Mouse (Mus musculus) CH12.LX (cell line): ENCODE data around the gene Gm28048. TPM values are rescaled to one million over a fixed set of nuclear protein-coding genes. Genes with fewer than 3 reads are reported as not detected.
A peak's percentile ranks its signal among the peaks of the same experiment; 100 is the strongest.

ENCODE experiments used
- DNase-seq: peaks from one replicate; pipeline ENCODE4 v3.0.0-alpha.2; 2013; ENCODE audit errors: extremely low read depth
- H3K27ac ChIP-seq: 2 replicates; pipeline ENCODE4 v1.5.1; 2012; ENCODE audit warnings: low read depth, mild to moderate bottlenecking, control low read depth, moderate library complexity; ENCODE audit not compliant: insufficient read depth
- H3K27me3 ChIP-seq: replicated peaks from 2 replicates; pipeline ENCODE3; 2012; ENCODE audit warnings: inconsistent platforms
- H3K36me3 ChIP-seq, 2 experiments: replicated peaks in 1 of 2; 2 replicates each; pipeline versions ENCODE3 to v1.6.1; 2012; ENCODE audit warnings: inconsistent platforms in 1 of 2, low read length in 1 of 2, mild to moderate bottlenecking in 1 of 2, mixed read lengths in 1 of 2, moderate library complexity in 1 of 2; ENCODE audit not compliant: control insufficient read depth in 1 of 2, insufficient read depth in 1 of 2
- H3K4me1 ChIP-seq, 2 experiments: 2 replicates each; pipeline ENCODE4 v1.6.1; 2012; ENCODE audit warnings: inconsistent platforms in 1 of 2, moderate library complexity in 1 of 2; ENCODE audit not compliant: insufficient read depth in 2 of 2, control insufficient read depth in 1 of 2
- H3K4me2 ChIP-seq: 2 replicates; pipeline ENCODE4 v1.6.1; 2012; ENCODE audit warnings: low read depth, mild to moderate bottlenecking, control low read depth; ENCODE audit not compliant: poor library complexity, insufficient read depth, severe bottlenecking
- H3K4me3 ChIP-seq, 3 experiments: fragments of 150-350 bp in 1 of 3; sonication (generic) in 1 of 3; replicated peaks in 1 of 3; 2 replicates each; pipeline versions ENCODE3 to v1.5.1; 2011 to 2012; ENCODE audit warnings: low read depth in 2 of 3, low read length in 2 of 3, mild to moderate bottlenecking in 2 of 3, moderate library complexity in 2 of 3, control low read depth in 1 of 3, improper control_type of control experiment in 1 of 3, inconsistent platforms in 1 of 3, mixed read lengths in 1 of 3; ENCODE audit not compliant: poor library complexity in 1 of 3
- H3K79me2 ChIP-seq: replicated peaks from 2 replicates; pipeline ENCODE4 v1.6.1; 2012; ENCODE audit warnings: mild to moderate bottlenecking, moderate library complexity; ENCODE audit not compliant: control insufficient read depth, poor library complexity, insufficient read depth, severe bottlenecking; ENCODE audit errors: extremely low read depth
- H3K9ac ChIP-seq: 2 replicates; pipeline ENCODE4 v1.6.1; 2012; ENCODE audit warnings: low read depth, mild to moderate bottlenecking, control low read depth, moderate library complexity; ENCODE audit not compliant: insufficient read depth
- H3K9me3 ChIP-seq: replicated peaks from 2 replicates; pipeline ENCODE3; 2012; ENCODE audit warnings: low read length, inconsistent platforms, mixed read lengths
- CHD1 ChIP-seq: IDR thresholded peaks from 2 replicates; pipeline ENCODE4 v1.6.1; 2012; ENCODE audit warnings: low read depth, low read length, improper control_type of control experiment, inconsistent platforms
- CTCF ChIP-seq, 2 experiments: IDR thresholded peaks in 1 of 2; conservative IDR thresholded peaks in 1 of 2; 2 replicates each; pipeline ENCODE4 v1.5.1; 2011 to 2012; ENCODE audit warnings: low read depth in 2 of 2, low read length in 2 of 2, improper control_type of control experiment in 1 of 2, inconsistent platforms in 1 of 2, mild to moderate bottlenecking in 1 of 2, moderate library complexity in 1 of 2
- E2F4 ChIP-seq: IDR thresholded peaks from 2 replicates; pipeline ENCODE4 v1.6.1; 2011; ENCODE audit warnings: low read depth, low read length, improper control_type of control experiment; ENCODE audit not compliant: insufficient replicate concordance
- ELF1 ChIP-seq: IDR thresholded peaks from 2 replicates; pipeline ENCODE4 v1.6.1; 2014; ENCODE audit warnings: low read depth, mild to moderate bottlenecking, inconsistent platforms, low read length, improper control_type of control experiment
- EP300 ChIP-seq: IDR thresholded peaks from 2 replicates; pipeline ENCODE4 v1.6.1; 2011; ENCODE audit warnings: low read length, improper control_type of control experiment
- KAT2A ChIP-seq: IDR thresholded peaks from 2 replicates; pipeline ENCODE4 v1.6.1; 2012; ENCODE audit warnings: low read length, improper control_type of control experiment, inconsistent platforms; ENCODE audit not compliant: insufficient replicate concordance
- MAFK ChIP-seq: IDR thresholded peaks from 2 replicates; pipeline ENCODE4 v1.6.1; 2011; ENCODE audit warnings: low read length, improper control_type of control experiment; ENCODE audit not compliant: insufficient replicate concordance
- MEF2A ChIP-seq: IDR thresholded peaks from 2 replicates; pipeline ENCODE4 v1.6.1; 2014; ENCODE audit warnings: low read depth, mild to moderate bottlenecking, inconsistent platforms, low read length, improper control_type of control experiment, borderline replicate concordance
- MXI1 ChIP-seq: IDR thresholded peaks from 2 replicates; pipeline ENCODE4 v1.6.1; 2011; ENCODE audit warnings: mild to moderate bottlenecking, low read depth, low read length, improper control_type of control experiment
- MYC ChIP-seq: IDR thresholded peaks from 2 replicates; pipeline ENCODE4 v1.6.1; 2011; ENCODE audit warnings: low read depth, mild to moderate bottlenecking, improper control_type of control experiment, low read length
- NELFE ChIP-seq: IDR thresholded peaks from 2 replicates; pipeline ENCODE4 v1.6.1; 2011; ENCODE audit warnings: low read depth, low read length, improper control_type of control experiment
- NRF1 ChIP-seq: IDR thresholded peaks from 2 replicates; pipeline ENCODE4 v1.6.1; 2014; ENCODE audit warnings: low read depth, mild to moderate bottlenecking, inconsistent platforms, low read length, improper control_type of control experiment, moderate library complexity
- PAX5 ChIP-seq: IDR thresholded peaks from 2 replicates; pipeline ENCODE4 v1.6.1; 2012; ENCODE audit warnings: low read length, inconsistent platforms, mixed read lengths
- POLR2AphosphoS2 ChIP-seq: IDR thresholded peaks from 2 replicates; pipeline ENCODE4 v1.6.1; 2011; ENCODE audit warnings: low read depth, low read length, improper control_type of control experiment
- RAD21 ChIP-seq: IDR thresholded peaks from 2 replicates; pipeline ENCODE4 v1.6.1; 2011; ENCODE audit warnings: low read depth, mild to moderate bottlenecking, low read length, improper control_type of control experiment, moderate library complexity
- SIN3A ChIP-seq: IDR thresholded peaks from 2 replicates; pipeline ENCODE4 v1.6.1; 2012; ENCODE audit warnings: low read length, improper control_type of control experiment, inconsistent platforms
- SMC3 ChIP-seq: IDR thresholded peaks from 2 replicates; pipeline ENCODE4 v1.6.1; 2011; ENCODE audit warnings: low read depth, low read length, improper control_type of control experiment
- TCF12 ChIP-seq: IDR thresholded peaks from 2 replicates; pipeline ENCODE4 v1.6.1; 2014; ENCODE audit warnings: low read depth, mild to moderate bottlenecking, inconsistent platforms, low read length, improper control_type of control experiment
- UBTF ChIP-seq: IDR thresholded peaks from 2 replicates; pipeline ENCODE4 v1.6.1; 2012; ENCODE audit warnings: low read depth, mild to moderate bottlenecking, inconsistent platforms, low read length, improper control_type of control experiment, moderate library complexity
- USF1 ChIP-seq: IDR thresholded peaks from 2 replicates; pipeline ENCODE4 v1.6.1; 2014; ENCODE audit warnings: low read depth, mild to moderate bottlenecking, inconsistent platforms, low read length, improper control_type of control experiment
- USF2 ChIP-seq: conservative IDR thresholded peaks from 2 replicates; pipeline ENCODE4 v1.6.1; 2011; ENCODE audit warnings: low read depth, low read length, improper control_type of control experiment
- ZKSCAN1 ChIP-seq: IDR thresholded peaks from 2 replicates; pipeline ENCODE4 v1.6.1; 2012; ENCODE audit warnings: low read depth, inconsistent platforms, low read length, improper control_type of control experiment, borderline replicate concordance
- dilution Hi-C: fragments of 300-500 bp; cut with MboI; formaldehyde crosslinking; loops from 2 replicates; pipeline ENCODE4 v1.14.3; 2020; ENCODE audit warnings: low sequenced_read_pairs; ENCODE audit not compliant: extremely low pct_unique_long_range_greater_than_20kb, extremely low pct_ligation_motif_present
- in situ Hi-C: fragments of 300-500 bp; cut with MboI; formaldehyde crosslinking; loops from 3 replicates; pipeline ENCODE4 v1.14.3; 2019; ENCODE audit warnings: low sequenced_read_pairs, low pct_ligation_motif_present, low pct_unique_long_range_greater_than_20kb, mixed read lengths
- polyA plus RNA-seq: library from polyadenylated mRNA; unstranded; fragments of >175 nt; gene quantifications from 2 replicates; pipeline ENCODE4 v1.2.1, GENCODE M21; 2012; ENCODE audit warnings: low read depth; ENCODE audit not compliant: insufficient read length
- total RNA-seq, 2 experiments: library from RNA; depleted of rRNA; stranded (reverse); fragments of 300-350 nt in 1 of 2; fragments of >200 nt in 1 of 2; gene quantifications; 2 replicates each; pipeline ENCODE4 v1.2.3; 2012 to 2014

Gm28048 gene
- total and polyA plus RNA-seq, 3 experiments, result 32.6 to 93.3 (median 59.5) TPM

DNA sequence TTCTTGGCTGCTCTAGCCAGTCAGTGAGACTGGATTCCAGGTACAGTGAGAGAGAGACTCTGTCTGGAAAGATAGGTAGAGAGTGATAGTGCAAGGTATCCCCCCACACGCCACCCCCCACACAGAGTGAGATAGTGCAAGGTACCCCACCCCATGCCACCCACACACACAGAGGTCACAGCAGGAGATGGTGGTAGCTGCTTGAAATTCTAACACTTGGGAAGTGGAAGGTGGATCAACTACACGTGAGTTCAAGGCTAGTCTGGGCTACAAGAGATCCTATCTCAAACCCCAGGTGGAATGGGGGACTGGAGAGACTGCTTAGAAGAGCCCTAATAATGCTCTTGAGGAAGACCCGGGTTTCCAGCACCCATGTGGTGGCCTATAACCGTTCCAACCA is 849 bp downstream of the Gm28048 start:
- H3K79me2 ChIP-seq, result peaks cover 23% of the 10 kb centered on the region
- peak overlapping the region; percentile 94 for H3K4me2 ChIP-seq
- DNase-seq, result no peak
- peaks cover 10 to 49% of the 10 kb centered on the region in 2 experiments for H3K4me1 ChIP-seq
- dilution Hi-C loops (no loop called here), in situ Hi-C loops (no loop called here)
- peak overlapping the region; percentile 53 to 92 (median 68) for H3K4me3 ChIP-seq
- H3K9ac ChIP-seq, result peak overlapping the region; percentile 78
- H3K9me3 ChIP-seq, result no peaks in the 10 kb centered on the region
- no peaks in the 10 kb centered on the region for H3K27me3 ChIP-seq
- 0 out of 2 replicates have a peak overlapping the region, but pooled peaks have one; percentile 21 for H3K27ac ChIP-seq
- no peak for TF ChIP-seq USF1
- no peak for TF ChIP-seq SIN3A
- no peak for TF ChIP-seq MYC
- TF ChIP-seq KAT2A, result no peak
- TF ChIP-seq NRF1, result no peak
- TF ChIP-seq MXI1, result 0 out of 2 replicates have a peak, but pooled peaks have one; percentile 18
- H3K36me3 ChIP-seq, result peaks cover 3 to 30% of the 10 kb centered on the region in 2 experiments

DNA sequence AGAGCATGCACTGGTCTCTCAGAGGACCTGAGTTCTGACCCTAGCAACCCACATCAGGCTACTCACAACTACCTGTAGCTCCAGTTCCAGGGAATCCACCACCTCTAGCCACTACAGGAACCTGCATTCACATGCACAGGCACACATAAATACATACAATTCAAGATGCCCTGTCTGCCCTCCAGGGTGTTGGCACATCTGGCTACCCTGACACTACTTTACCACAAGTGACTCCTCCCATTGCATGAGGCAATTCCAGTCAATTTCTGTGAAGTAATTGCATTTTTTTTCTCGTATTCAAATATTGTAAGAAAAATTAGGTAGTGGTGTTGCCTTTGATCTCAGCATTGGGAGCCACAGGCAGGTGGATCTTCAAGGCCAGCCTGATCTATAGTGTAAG is 2.7 kb downstream of the Gm28048 start:
- peaks cover 10 to 49% of the 10 kb centered on the region in 2 experiments for H3K4me1 ChIP-seq
- DNase-seq, result no peak
- H3K9me3 ChIP-seq, result no peaks in the 10 kb centered on the region
- peaks cover 29% of the 10 kb centered on the region for H3K79me2 ChIP-seq
- no peak overlapping the region for H3K4me3 ChIP-seq
- peaks cover 3 to 34% of the 10 kb centered on the region in 2 experiments for H3K36me3 ChIP-seq
- in situ Hi-C loops (no loop called here), dilution Hi-C loops (no loop called here)
- TF ChIP-seq SMC3 (no peak), ZKSCAN1 (no peak), SIN3A (no peak), POLR2AphosphoS2 (no peak), KAT2A (no peak), RAD21 (no peak), PAX5 (no peak), ELF1 (no peak), MAFK (no peak), MEF2A (no peak), TCF12 (no peak), UBTF (no peak), EP300 (no peak), USF2 (no peak), NELFE (no peak), CTCF (conservative IDR thresholded peaks at IDR 0.05 in 1 of 2, IDR thresholded peaks at IDR 0.05 in 1 of 2; ENCODE audit: low read depth in 2 of 2, low read length in 2 of 2) (no peak), CHD1 (no peak), MYC (no peak), E2F4 (no peak), NRF1 (no peak)
- H3K27me3 ChIP-seq, result no peaks in the 10 kb centered on the region
- no peak overlapping the region for H3K9ac ChIP-seq
- H3K27ac ChIP-seq, result no peak overlapping the region
- no peak overlapping the region for H3K4me2 ChIP-seq
